Mouse (Mus musculus) CD8-positive naive resting alpha-beta T cell, adult 2 months (primary cell): ENCODE measurements around the gene Supt3.

Experiments used
- DNase-seq, 2 experiments: peaks; one replicate each; pipeline ENCODE4 v3.0.0; 2022; ENCODE audit warnings: low read depth in 2 of 2, low spot score in 2 of 2

Gene Supt3

GRCm38 (mm10) chr17:44963051-44963798 is 186.3 kb downstream of the Supt3 start:
- no peak for DNase-seq

GRCm38 (mm10) chr17:44967186-44967585 is 190.2 kb downstream of the Supt3 start:
- DNase-seq: no peak

- DNase-seq: no peak
These were observed 193.3 kb downstream of the Supt3 start for GRCm38 (mm10) chr17:44970255-44970654.

- DNase-seq: no peak
These were observed 196.5 kb downstream of the Supt3 start for GRCm38 (mm10) chr17:44973489-44973888.

- DNase-seq: no peak
These were observed 200.7 kb downstream of the Supt3 start for GRCm38 (mm10) chr17:44977690-44978089.

- DNase-seq: no peak
These were observed 211.0 kb downstream of the Supt3 start for GRCm38 (mm10) chr17:44987964-44988363.

- no peak for DNase-seq
These were observed 226.4 kb downstream of the Supt3 start for GRCm38 (mm10) chr17:45003311-45003710.

GRCm38 (mm10) chr17:45004477-45005170 is 227.7 kb downstream of the Supt3 start:
- no peak for DNase-seq

GRCm38 (mm10) chr17:45007461-45007860 is 230.5 kb downstream of the Supt3 start:
- DNase-seq: no peak

- no peak for DNase-seq
These were observed 231.7 kb downstream of the Supt3 start for GRCm38 (mm10) chr17:45008663-45009062.

- DNase-seq: no peak
These were observed 233.5 kb downstream of the Supt3 start for GRCm38 (mm10) chr17:45010409-45010808.

- no peak for DNase-seq
These were observed 239.8 kb downstream of the Supt3 start for GRCm38 (mm10) chr17:45016746-45017145.

GRCm38 (mm10) chr17:45020155-45020930 is 243.4 kb downstream of the Supt3 start:
- no peak for DNase-seq

- no peak for DNase-seq
These were observed 251.5 kb downstream of the Supt3 start for GRCm38 (mm10) chr17:45028441-45028840.

- no peak for DNase-seq
These were observed 252.2 kb downstream of the Supt3 start for GRCm38 (mm10) chr17:45029106-45029505.

- no peak for DNase-seq
These were observed 255.3 kb downstream of the Supt3 start for GRCm38 (mm10) chr17:45032209-45032608.

- no peak for DNase-seq
These were observed 256.7 kb downstream of the Supt3 start for GRCm38 (mm10) chr17:45033617-45034016.

GRCm38 (mm10) chr17:45041084-45041483 is 264.1 kb downstream of the Supt3 start:
- DNase-seq: no peak

GRCm38 (mm10) chr17:45045804-45046203 is 268.9 kb downstream of the Supt3 start:
- DNase-seq: peak in 1 of 2 experiments; percentile 9

- DNase-seq: no peak
These were observed 269.6 kb downstream of the Supt3 start for GRCm38 (mm10) chr17:45046583-45046982.

GRCm38 (mm10) chr17:45047236-45047635 is 270.3 kb downstream of the Supt3 start:
- no peak for DNase-seq

- no peak for DNase-seq
These were observed 275.0 kb downstream of the Supt3 start for GRCm38 (mm10) chr17:45051971-45052370.
